Mouse (Mus musculus): ENCODE results near the gene Gpr182.

- TF ChIP-seq CTCF (IDR thresholded peaks at IDR 0.05; ENCODE audit: extremely low read depth, insufficient read depth, insufficient read length, insufficient replicate concordance) (peak; percentile 29; the same call in 1 of the 2 replicates), POLR2A (IDR thresholded peaks at IDR 0.05; ENCODE audit: low read depth, low read length) (no peak)
Measured at GRCm38 (mm10) chr10:127738151-127738882, 13.2 kb downstream of the Gpr182 start.
